Mouse (Mus musculus) embryo, embryonic 9.5 days (tissue): ENCODE results near the gene Spata46.

ENCODE experiments used
- DNase-seq: peaks from one replicate; pipeline ENCODE4 v3.0.0-alpha.2; 2017; ENCODE audit errors: extremely low spot score

The Spata46 gene

GRCm38 (mm10) chr1:170343081-170343480, 34.5 kb downstream of the Spata46 start:
- DNase-seq = no peak

- no peak for DNase-seq
Measured at GRCm38 (mm10) chr1:170343906-170344305, 35.3 kb downstream of the Spata46 start.

GRCm38 (mm10) chr1:170346266-170346665, 37.7 kb downstream of the Spata46 start:
- no peak for DNase-seq

GRCm38 (mm10) chr1:170351080-170351479, 42.5 kb downstream of the Spata46 start:
- DNase-seq = no peak

- DNase-seq = no peak
Measured at GRCm38 (mm10) chr1:170353335-170353734, 44.7 kb downstream of the Spata46 start.

GRCm38 (mm10) chr1:170360183-170360915, 51.7 kb downstream of the Spata46 start:
- no peak for DNase-seq
